Mouse (Mus musculus) G1E (cell line): ENCODE measurements around the gene Dirc2. TPM values are rescaled to one million over a fixed set of nuclear protein-coding genes. Genes with fewer than 3 reads are reported as not detected.

Experiments
- ATAC-seq: 2 replicates; pipeline ENCODE4 v1.8.0; 2016; ENCODE audit warnings: mild to moderate bottlenecking; ENCODE audit not compliant: insufficient number of reproducible peaks, poor library complexity, low FRiP score, severe bottlenecking; ENCODE audit errors: extremely low read depth
- DNase-seq: peaks from one replicate; pipeline ENCODE4 v3.0.0; 2012; ENCODE audit warnings: low spot score
- H3K27me3 ChIP-seq: 2 replicates; pipeline ENCODE4 v1.6.1; 2012; ENCODE audit warnings: mild to moderate bottlenecking, low read length, inconsistent platforms; ENCODE audit not compliant: insufficient read depth
- H3K36me3 ChIP-seq: replicated peaks from 2 replicates; pipeline ENCODE3; 2012; ENCODE audit warnings: mild to moderate bottlenecking, inconsistent platforms
- H3K4me1 ChIP-seq: 2 replicates; pipeline ENCODE4 v1.6.1; 2012; ENCODE audit warnings: low read depth, low read length, inconsistent platforms, mixed read lengths; ENCODE audit not compliant: insufficient read depth
- H3K4me3 ChIP-seq: 2 replicates; pipeline ENCODE4 v1.5.1; 2012; ENCODE audit warnings: low read depth, mild to moderate bottlenecking, inconsistent platforms, low read length, moderate library complexity, mixed read lengths
- H3K9me3 ChIP-seq: replicated peaks from 2 replicates; pipeline ENCODE4 v1.6.1; 2012; ENCODE audit warnings: inconsistent platforms
- CTCF ChIP-seq: IDR thresholded peaks from 2 replicates; pipeline ENCODE4 v1.5.1; 2012; ENCODE audit warnings: low read depth, low read length, inconsistent platforms, mixed read lengths
- GATA1 ChIP-seq: IDR thresholded peaks from 2 replicates; pipeline ENCODE4 v1.6.1; 2012; ENCODE audit warnings: borderline replicate concordance, low read length, inconsistent platforms, mixed read lengths
- GATA2 ChIP-seq: IDR thresholded peaks from 2 replicates; pipeline ENCODE4 v1.6.1; 2012; ENCODE audit warnings: low read depth, low read length, inconsistent platforms, borderline replicate concordance
- POLR2AphosphoS5 ChIP-seq: IDR thresholded peaks from 2 replicates; pipeline ENCODE4 v1.6.1; 2012; ENCODE audit warnings: low read depth, low read length, inconsistent platforms; ENCODE audit not compliant: insufficient replicate concordance
- TAL1 ChIP-seq: conservative IDR thresholded peaks from 2 replicates; pipeline ENCODE4 v1.6.1; 2012; ENCODE audit warnings: low read depth, low read length, inconsistent platforms, mixed read lengths
- polyA plus RNA-seq: library from polyadenylated mRNA; stranded (reverse); fragments of >175 nt; gene quantifications from 2 replicates; pipeline ENCODE4 v1.2.3, GENCODE M21; 2012
- total RNA-seq, 2 experiments: library from RNA; stranded (forward) in 1 of 2; stranded (reverse) in 1 of 2; fragments of 200-1000 nt in 1 of 2; fragments of >200 nt in 1 of 2; fragmentation: Nextera tagmentation in 1 of 2; gene quantifications; 2 replicates each; pipeline ENCODE4 v1.2.3; 2014 to 2017

Dirc2 gene
- total and polyA plus RNA-seq, 3 experiments: 3.3 to 23.5 (median 14.2) TPM

GRCm38 (mm10) chr16:35803723-35804122 is 34.6 kb upstream of the Dirc2 start:
- peaks cover 6% of the 10 kb centered on the region for H3K9me3 ChIP-seq
- no peaks in the 10 kb centered on the region for H3K27me3 ChIP-seq
- TF ChIP-seq GATA2: no peak
- TF ChIP-seq GATA1: no peak
- TF ChIP-seq TAL1: no peak
- TF ChIP-seq POLR2AphosphoS5: no peak
- TF ChIP-seq CTCF: no peak
- DNase-seq: no peak
- H3K4me1 ChIP-seq: peaks cover 50% of the 10 kb centered on the region
- no peak for ATAC-seq
- H3K4me3 ChIP-seq: no peak overlapping the region
- H3K36me3 ChIP-seq: peaks cover 52% of the 10 kb centered on the region

GRCm38 (mm10) chr16:35802163-35802562 is 33.0 kb upstream of the Dirc2 start:
- H3K9me3 ChIP-seq: peaks cover 11% of the 10 kb centered on the region
- no peaks in the 10 kb centered on the region for H3K27me3 ChIP-seq
- H3K4me1 ChIP-seq: peaks cover 38% of the 10 kb centered on the region
- ATAC-seq: no peak
- no peak for TF ChIP-seq POLR2AphosphoS5
- TF ChIP-seq GATA1: no peak
- TF ChIP-seq CTCF: no peak
- no peak for TF ChIP-seq GATA2
- TF ChIP-seq TAL1: no peak
- DNase-seq: no peak
- no peak overlapping the region for H3K4me3 ChIP-seq
- H3K36me3 ChIP-seq: peaks cover 63% of the 10 kb centered on the region

GRCm38 (mm10) chr16:35791962-35792521 is 22.9 kb upstream of the Dirc2 start:
- H3K36me3 ChIP-seq: peaks cover 66% of the 10 kb centered on the region
- H3K9me3 ChIP-seq: no peaks in the 10 kb centered on the region
- H3K4me3 ChIP-seq: no peak overlapping the region
- no peaks in the 10 kb centered on the region for H3K27me3 ChIP-seq
- TF ChIP-seq CTCF (no peak), TAL1 (no peak), GATA2 (no peak), GATA1 (no peak), POLR2AphosphoS5 (no peak)
- H3K4me1 ChIP-seq: peaks cover 35% of the 10 kb centered on the region
- DNase-seq: no peak
- peak; percentile 89 for ATAC-seq

- DNase-seq: no peak
- Histone ChIP-seq H3K36me3 (peaks cover 53% of the 10 kb centered on the region), H3K9me3 (no peaks in the 10 kb centered on the region), H3K27me3 (no peaks in the 10 kb centered on the region), H3K4me3 (no peak overlapping the region), H3K4me1 (peaks cover 46% of the 10 kb centered on the region)
- TF ChIP-seq POLR2AphosphoS5 (no peak), CTCF (no peak), TAL1 (no peak), GATA1 (no peak), GATA2 (no peak)
- no peak for ATAC-seq
These were observed 19.2 kb upstream of the Dirc2 start for GRCm38 (mm10) chr16:35788330-35788729.

DNA sequence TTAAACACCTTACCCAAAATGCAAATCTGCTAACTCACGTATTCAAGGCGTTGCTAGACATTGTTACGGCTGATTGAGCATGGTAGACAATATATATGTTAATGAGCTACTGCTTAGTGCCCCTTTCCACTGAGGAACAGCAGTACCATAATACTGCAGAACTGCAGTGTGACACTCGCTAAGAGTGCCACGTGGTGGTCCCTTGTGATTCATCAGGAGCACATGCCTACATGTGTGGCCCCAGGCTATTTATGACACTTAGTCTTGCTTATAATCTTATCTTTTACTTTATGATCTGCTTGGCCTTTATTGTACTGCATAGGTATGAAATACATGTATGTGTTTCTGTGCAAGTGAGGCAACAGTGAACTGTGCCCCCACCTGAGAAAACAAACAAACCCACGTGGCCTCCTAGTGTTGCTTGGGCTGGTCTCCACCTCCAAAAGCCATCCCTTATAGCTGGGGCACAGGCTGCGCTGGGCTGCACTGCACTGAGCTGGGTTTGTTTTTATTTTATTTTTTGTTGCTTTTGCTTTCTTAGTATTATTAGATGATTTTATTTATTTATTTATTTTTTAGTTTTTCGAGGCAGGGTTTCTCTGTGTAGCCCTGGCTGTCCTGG is 18.5 kb upstream of the Dirc2 start:
- TF ChIP-seq TAL1 (no peak), POLR2AphosphoS5 (no peak), GATA1 (no peak), GATA2 (no peak), CTCF (no peak)
- H3K4me3 ChIP-seq: no peak overlapping the region
- H3K4me1 ChIP-seq: peaks cover 47% of the 10 kb centered on the region
- DNase-seq (no peak), ATAC-seq (no peak)
- H3K9me3 ChIP-seq: no peaks in the 10 kb centered on the region
- peaks cover 55% of the 10 kb centered on the region for H3K36me3 ChIP-seq
- H3K27me3 ChIP-seq: no peaks in the 10 kb centered on the region

DNA sequence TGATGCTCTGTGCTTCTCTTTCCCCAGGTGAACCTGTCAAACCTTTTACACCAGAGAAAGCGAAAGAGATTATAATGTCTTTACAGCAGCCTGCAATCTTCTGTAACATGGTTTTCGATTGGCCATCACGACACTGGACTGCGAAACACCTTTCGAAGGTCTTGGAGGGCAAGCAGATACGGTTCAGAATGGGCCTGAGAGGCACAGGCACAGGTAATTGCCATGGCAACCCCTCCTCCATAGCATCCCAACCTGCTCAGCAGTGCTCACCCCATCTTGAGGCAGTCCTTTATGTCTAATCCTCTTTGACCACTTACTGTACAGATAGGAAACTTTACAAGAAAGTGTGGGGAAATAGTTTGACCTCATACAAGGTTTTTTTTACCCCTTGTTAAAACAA is 18.0 kb upstream of the Dirc2 start:
- no peaks in the 10 kb centered on the region for H3K9me3 ChIP-seq
- H3K4me1 ChIP-seq: peaks cover 51% of the 10 kb centered on the region
- no peaks in the 10 kb centered on the region for H3K27me3 ChIP-seq
- no peak for DNase-seq
- no peak overlapping the region for H3K4me3 ChIP-seq
- ATAC-seq: no peak
- TF ChIP-seq TAL1 (no peak), GATA1 (no peak), GATA2 (no peak), POLR2AphosphoS5 (no peak), CTCF (no peak)
- H3K36me3 ChIP-seq: peaks cover 58% of the 10 kb centered on the region
